11 mouse cellular contexts compared by ENCODE assay signal in genomic region chr1:54597594-54598217, GRCm38 (mm10).
"Had no signal": no experiment of that assay in that cellular context is flagged by ENCODE, and none has a peak within 500 bp of the region (broad histone marks: within the 10 kb centered on the region; RNA-seq: fewer than 3 reads in every experiment).

No protein-coding gene starts in this region.

- H3K27ac ChIP-seq: limb, embryonic 13.5 days; liver, embryonic 14.5 days; midbrain, embryonic 10.5 days had no signal

- DNase-seq: kidney, postnatal 10 days; left cerebral cortex, postnatal 4 days; lung, adult 18-20 months; lung, postnatal 4 days; midbrain, embryonic 14.5 days; thymus, postnatal 36 days had no signal

- H3K36me3 ChIP-seq: limb, embryonic 13.5 days; midbrain, embryonic 10.5 days had no signal

- ATAC-seq: lung, postnatal 0 days had no signal

- H3K9me3 ChIP-seq: limb, embryonic 13.5 days; midbrain, embryonic 10.5 days had no signal

- H3K4me2 ChIP-seq: limb, embryonic 13.5 days had no signal

- H3K9ac ChIP-seq: limb, embryonic 13.5 days; liver, embryonic 14.5 days had no signal

- H3K4me1 ChIP-seq: limb, embryonic 13.5 days; midbrain, embryonic 10.5 days had no signal

- H3K27me3 ChIP-seq: limb, embryonic 13.5 days had no signal

- H3K4me3 ChIP-seq: limb, embryonic 13.5 days; midbrain, embryonic 10.5 days; myocyte had no signal
